Mouse (Mus musculus) embryonic facial prominence, embryonic 14.5 days (tissue): Measurements from ENCODE around the gene Dcst1. TPM values are rescaled to one million over a fixed set of nuclear protein-coding genes. Genes with fewer than 3 reads are reported as not detected.

Experiments
- ATAC-seq: fragments of 200-750 bp; cut with Nextera tagmentation; 2 replicates; pipeline ENCODE4 v1.8.0; 2017; ENCODE audit warnings: low read depth, moderate number of reproducible peaks, moderate TSS enrichment
- DNase-seq: peaks from one replicate; pipeline ENCODE4 v3.0.0-alpha.2; 2015; ENCODE audit warnings: low spot score
- H3K27ac ChIP-seq: fragments of 300-500 bp; sonication (generic); replicated peaks from 2 replicates; pipeline ENCODE4 v1.5.1; 2014; ENCODE audit warnings: low read depth, mild to moderate bottlenecking, low read length, moderate library complexity
- H3K27me3 ChIP-seq: fragments of 300-500 bp; sonication (generic); replicated peaks from 2 replicates; pipeline ENCODE4 v1.6.1; 2014; ENCODE audit warnings: low read length; ENCODE audit not compliant: control insufficient read depth, insufficient read depth
- H3K36me3 ChIP-seq: fragments of 300-500 bp; sonication (generic); 2 replicates; pipeline ENCODE4 v1.6.1; 2014; ENCODE audit warnings: low read length, mixed read lengths; ENCODE audit not compliant: control insufficient read depth, insufficient read depth
- H3K4me1 ChIP-seq: fragments of 300-500 bp; sonication (generic); 2 replicates; pipeline ENCODE4 v1.6.1; 2014; ENCODE audit warnings: antibody characterized with exemption, low read length; ENCODE audit not compliant: control insufficient read depth, insufficient read depth
- H3K4me2 ChIP-seq: fragments of 300-500 bp; sonication (generic); 2 replicates; pipeline ENCODE4 v1.6.1; 2014; ENCODE audit warnings: low read depth, mild to moderate bottlenecking, low read length, moderate library complexity, mixed read lengths
- H3K4me3 ChIP-seq: fragments of 300-500 bp; sonication (generic); 2 replicates; pipeline ENCODE4 v1.5.1; 2014; ENCODE audit warnings: low read depth, mild to moderate bottlenecking, low read length
- H3K9ac ChIP-seq: fragments of 300-500 bp; sonication (generic); 2 replicates; pipeline ENCODE4 v1.6.1; 2014; ENCODE audit warnings: low read depth, mild to moderate bottlenecking, low read length, moderate library complexity, mixed read lengths
- H3K9me3 ChIP-seq: fragments of 300-500 bp; sonication (generic); 2 replicates; pipeline ENCODE4 v1.6.1; 2016; ENCODE audit warnings: low read length; ENCODE audit not compliant: control insufficient read depth
- WGBS: fragments of 180-500 bp; shearing (Covaris S2); extraction: QIAGEN DNeasy Blood & Tissue Kit; methylation state at CpG from one replicate; pipeline ENCODE4 v1.1.7; 2014; 5-methylcytosine and 5-hydroxymethylcytosine counted together
- polyA plus RNA-seq: library from polyadenylated mRNA; unstranded; fragments of >200 nt; fragmentation: Nextera tagmentation; extraction: Ambion mirVana; gene quantifications from 2 replicates; pipeline ENCODE4 v1.2.1, GENCODE M21; 2014

Dcst1 gene
- polyA plus RNA-seq, 1 experiment from 2014 or later = 0.26 TPM

DNA sequence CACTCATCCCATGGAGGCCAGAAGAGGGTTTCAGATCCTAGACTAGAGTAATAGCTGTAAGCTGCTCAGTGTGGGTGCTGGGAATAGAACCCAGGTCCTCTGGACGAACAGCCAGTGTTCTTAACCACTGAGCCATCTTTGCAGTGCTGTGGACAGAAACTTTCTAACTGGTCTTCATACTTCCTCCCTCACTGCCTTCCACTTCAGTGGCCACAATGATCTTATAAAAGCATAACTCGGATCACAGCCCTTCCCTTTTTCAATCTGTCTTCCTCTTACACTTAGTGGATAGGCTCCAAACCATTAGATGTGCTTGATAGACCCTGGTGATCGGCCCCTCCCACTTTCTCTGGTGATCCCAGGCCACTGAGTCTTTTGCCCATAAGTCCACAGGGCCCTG, 4.8 kb downstream of the Dcst1 start:
- no peak overlapping the region for H3K9ac ChIP-seq
- DNase-seq (no peak), ATAC-seq (no peak)
- H3K36me3 ChIP-seq = no peaks in the 10 kb centered on the region
- H3K9me3 ChIP-seq = no peaks in the 10 kb centered on the region
- no peaks in the 10 kb centered on the region for H3K4me1 ChIP-seq
- H3K4me3 ChIP-seq = no peak overlapping the region
- H3K4me2 ChIP-seq = no peak overlapping the region
- no peak overlapping the region for H3K27ac ChIP-seq
- H3K27me3 ChIP-seq = no peaks in the 10 kb centered on the region
- 74% methylated on average over 3 of the region's 3 CpGs for WGBS

GRCm38 (mm10) chr3:89359630-89360029, 5.4 kb downstream of the Dcst1 start:
- Histone ChIP-seq H3K4me3 (no peak overlapping the region), H3K9ac (no peak overlapping the region), H3K36me3 (no peaks in the 10 kb centered on the region), H3K27ac (no peak overlapping the region), H3K4me1 (no peaks in the 10 kb centered on the region), H3K9me3 (no peaks in the 10 kb centered on the region), H3K4me2 (no peak overlapping the region), H3K27me3 (no peaks in the 10 kb centered on the region)
- 69% methylated on average over 6 of the region's 6 CpGs for WGBS
- no peak for ATAC-seq
- no peak for DNase-seq

GRCm38 (mm10) chr3:89356029-89356428, 9.0 kb downstream of the Dcst1 start:
- no peak for DNase-seq
- no peak overlapping the region for H3K27ac ChIP-seq
- 54% methylated on average over 8 of the region's 9 CpGs for WGBS
- no peaks in the 10 kb centered on the region for H3K36me3 ChIP-seq
- no peaks in the 10 kb centered on the region for H3K4me1 ChIP-seq
- H3K27me3 ChIP-seq = no peaks in the 10 kb centered on the region
- ATAC-seq = no peak
- no peak overlapping the region for H3K4me2 ChIP-seq
- H3K4me3 ChIP-seq = no peak overlapping the region
- H3K9ac ChIP-seq = no peak overlapping the region
- H3K9me3 ChIP-seq = no peaks in the 10 kb centered on the region

DNA sequence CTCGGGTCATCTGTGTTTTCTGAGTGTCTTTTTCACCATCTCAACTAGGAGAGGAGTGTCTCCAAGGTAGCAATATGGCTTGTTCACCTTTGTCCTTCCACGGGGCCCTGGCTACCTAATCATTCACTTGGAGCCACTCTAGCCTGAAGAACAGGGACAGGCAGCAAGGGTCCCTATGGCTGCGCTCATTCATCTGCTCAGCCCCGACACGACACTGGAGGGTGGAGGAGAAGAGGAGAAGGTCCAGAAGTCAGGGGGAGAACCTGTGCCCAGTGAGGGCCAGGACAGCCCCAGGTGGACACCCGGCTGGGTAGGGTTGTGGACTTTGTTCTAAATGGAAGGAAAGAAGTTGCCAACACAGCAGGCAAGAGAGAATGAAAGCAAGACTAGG, 9.5 kb downstream of the Dcst1 start:
- no peaks in the 10 kb centered on the region for H3K9me3 ChIP-seq
- DNase-seq (no peak), ATAC-seq (no peak)
- H3K27ac ChIP-seq = no peak overlapping the region
- no peak overlapping the region for H3K9ac ChIP-seq
- no peaks in the 10 kb centered on the region for H3K27me3 ChIP-seq
- H3K4me3 ChIP-seq = no peak overlapping the region
- no peak overlapping the region for H3K4me2 ChIP-seq
- 83% methylated on average over 6 of the region's 6 CpGs for WGBS
- no peaks in the 10 kb centered on the region for H3K36me3 ChIP-seq
- peaks cover 1% of the 10 kb centered on the region; the same call in 1 of the 2 replicates for H3K4me1 ChIP-seq

GRCm38 (mm10) chr3:89354816-89355511, 10.1 kb downstream of the Dcst1 start:
- peak; percentile 19; the same call in 1 of the 2 replicates for ATAC-seq
- WGBS = 15% methylated on average over 5 of the region's 5 CpGs

DNA sequence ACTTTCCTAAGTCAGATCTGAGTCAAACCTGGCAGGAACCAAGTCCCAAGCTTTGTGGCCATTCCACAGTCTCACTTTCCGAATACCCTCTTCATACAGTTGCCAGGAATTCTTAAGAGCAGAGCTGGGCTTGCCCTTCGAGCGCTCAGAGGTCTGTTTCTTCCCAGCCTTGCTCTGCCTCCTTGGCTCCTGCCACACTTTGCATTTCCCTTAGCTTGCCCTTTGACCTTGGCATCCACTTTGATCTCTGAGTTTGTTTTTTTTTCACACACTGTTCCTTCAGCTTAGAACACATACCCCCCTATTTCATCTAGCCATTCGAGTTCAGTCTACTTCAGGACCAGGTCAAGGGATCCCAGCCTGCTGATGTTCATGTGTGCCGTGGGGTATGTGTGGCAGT, 13.8 kb downstream of the Dcst1 start:
- H3K27ac ChIP-seq = no peak overlapping the region
- 54% methylated on average over 5 of the region's 5 CpGs for WGBS
- H3K9ac ChIP-seq = no peak overlapping the region
- no peak overlapping the region for H3K4me2 ChIP-seq
- peaks cover 11% of the 10 kb centered on the region for H3K4me1 ChIP-seq
- peaks cover 12% of the 10 kb centered on the region; the same call in 1 of the 2 replicates for H3K36me3 ChIP-seq
- DNase-seq = no peak
- ATAC-seq = no peak
- no peak overlapping the region for H3K4me3 ChIP-seq
- H3K27me3 ChIP-seq = no peaks in the 10 kb centered on the region
- H3K9me3 ChIP-seq = no peaks in the 10 kb centered on the region

More at GRCm38 (mm10) chr3:89354816-89355511, 10.1 kb downstream of the Dcst1 start:
- DNase-seq = peak; percentile 86
- no peaks in the 10 kb centered on the region for H3K27me3 ChIP-seq
- H3K27ac ChIP-seq = no peak overlapping the region
- no peak overlapping the region for H3K9ac ChIP-seq
- H3K4me3 ChIP-seq = no peak overlapping the region
- no peaks in the 10 kb centered on the region for H3K9me3 ChIP-seq
- no peak overlapping the region for H3K4me2 ChIP-seq
- no peaks in the 10 kb centered on the region for H3K36me3 ChIP-seq
- H3K4me1 ChIP-seq = peaks cover 5% of the 10 kb centered on the region; the same call in 1 of the 2 replicates

DNA sequence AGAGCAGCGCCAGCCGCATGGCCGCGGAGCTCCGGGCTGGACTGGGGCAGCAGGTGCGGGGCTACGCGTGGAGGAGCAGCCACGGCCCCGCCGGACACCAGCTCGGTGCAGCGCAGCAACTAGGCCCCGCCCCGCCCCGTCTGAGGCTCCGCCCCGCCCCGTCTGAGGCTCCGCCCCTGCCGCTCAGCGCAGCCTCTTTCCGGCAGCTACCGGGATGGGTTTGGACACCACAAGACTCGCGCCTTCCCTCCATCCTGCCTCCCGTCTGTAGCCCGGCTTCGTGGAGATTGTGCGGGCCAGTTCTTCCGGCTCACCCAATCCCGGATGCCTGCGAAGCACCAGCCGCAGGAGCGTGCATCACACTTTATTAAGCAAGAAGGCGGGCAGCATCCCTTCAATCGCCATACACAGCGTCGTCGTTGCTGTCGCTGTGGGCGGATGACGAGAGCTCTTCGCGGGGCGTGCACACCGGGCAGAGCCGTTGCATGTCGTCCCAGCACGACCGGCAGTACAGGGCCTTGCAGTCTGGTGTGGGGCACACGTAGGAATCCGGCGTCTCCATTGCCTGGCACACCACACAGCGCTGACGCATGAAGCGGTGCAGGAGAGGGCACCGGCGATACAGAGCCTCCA, 15.1 kb downstream of the Dcst1 start, which contains the start of gene Adam15:
Gene Adam15 (minus strand): TSS at position 128 of the 633 bp plus-strand sequence.
- WGBS = 2% methylated on average over 34 of the region's 59 CpGs
- H3K27ac ChIP-seq = peak within 1 kb of the TSS; percentile 61
- ATAC-seq = peak; percentile 95
- no peaks in the 10 kb centered on the region for H3K27me3 ChIP-seq
- H3K4me1 ChIP-seq = peaks cover 11% of the 10 kb centered on the region
- peak within 1 kb of the TSS; percentile 98 for H3K4me2 ChIP-seq
- no peaks in the 10 kb centered on the region for H3K9me3 ChIP-seq
- H3K4me3 ChIP-seq = peak within 1 kb of the TSS; percentile 73
- DNase-seq = peak; percentile 88
- peaks cover 15% of the 10 kb centered on the region; the same call in 1 of the 2 replicates for H3K36me3 ChIP-seq
- peak within 1 kb of the TSS; percentile 71 for H3K9ac ChIP-seq

DNA sequence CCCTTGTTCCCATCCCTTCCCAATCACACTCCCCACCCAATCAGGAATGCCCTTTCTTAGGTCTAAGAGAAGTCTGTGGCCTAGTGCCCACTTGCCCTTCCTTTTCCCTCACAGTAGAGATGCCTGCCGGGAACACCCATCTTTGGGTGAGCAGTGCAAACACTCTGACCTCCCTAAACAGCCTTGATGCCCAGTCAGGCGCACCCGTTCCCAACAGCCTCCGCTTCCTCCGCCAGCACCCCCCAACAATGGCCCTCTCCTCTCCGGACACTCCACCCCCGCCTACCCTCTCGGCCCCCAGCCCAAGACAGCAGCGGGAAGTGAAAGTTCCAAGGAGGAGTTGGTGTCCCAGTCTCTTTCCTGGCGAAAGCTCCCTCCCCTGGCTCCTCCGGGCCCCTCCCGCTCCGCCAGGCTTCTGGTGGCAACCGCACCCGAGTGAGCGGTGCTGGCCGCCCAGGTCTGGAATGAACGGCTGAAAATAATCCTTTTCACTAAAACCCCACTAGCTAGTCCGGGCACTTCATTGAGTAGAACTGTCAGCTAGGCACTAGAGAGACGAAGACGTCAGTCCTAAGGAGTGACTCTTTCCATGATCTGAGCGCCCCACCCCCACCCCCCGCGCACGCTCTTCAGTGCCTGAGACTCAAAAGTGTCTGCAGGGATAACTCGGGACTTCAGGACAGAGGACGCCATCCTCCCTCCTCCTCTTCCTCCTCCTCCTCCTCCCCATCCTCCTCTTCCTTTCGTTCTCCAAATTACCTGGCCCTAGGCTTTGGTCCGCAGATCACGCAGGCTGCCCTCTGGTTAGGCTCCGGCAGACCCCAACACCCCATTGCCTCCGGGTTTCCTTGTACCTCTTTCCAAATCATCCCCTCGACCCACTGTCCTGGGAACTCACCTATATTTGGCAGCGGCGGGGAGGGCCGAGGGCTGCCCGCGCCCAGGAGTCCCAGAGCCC, 15.9 kb downstream of the Dcst1 start:
- peaks cover 20% of the 10 kb centered on the region for H3K36me3 ChIP-seq
- H3K4me2 ChIP-seq = peak overlapping the region; percentile 98
- peak; percentile 63 for DNase-seq
- no peaks in the 10 kb centered on the region for H3K27me3 ChIP-seq
- peak overlapping the region; percentile 61 for H3K27ac ChIP-seq
- H3K9ac ChIP-seq = peak overlapping the region; percentile 71
- WGBS = 1% methylated on average over 37 of the region's 38 CpGs
- H3K4me1 ChIP-seq = peaks cover 11% of the 10 kb centered on the region
- peak; percentile 60 for ATAC-seq
- peak overlapping the region; percentile 73 for H3K4me3 ChIP-seq
- no peaks in the 10 kb centered on the region for H3K9me3 ChIP-seq
